Mouse (Mus musculus) brain, embryonic 14.5 days (tissue): ENCODE data around the gene Adamts9.

Experiments
- CTCF ChIP-seq: fragments of 200-500 bp; IDR thresholded peaks from 2 replicates; pipeline ENCODE4 v1.5.1; 2012; ENCODE audit warnings: inconsistent platforms, mild to moderate bottlenecking, moderate library complexity, borderline replicate concordance; ENCODE audit not compliant: insufficient read depth, insufficient read length; ENCODE audit errors: extremely low read depth
- POLR2A ChIP-seq: fragments of 200-500 bp; IDR thresholded peaks from 2 replicates; pipeline ENCODE4 v1.6.1; 2012; ENCODE audit warnings: mild to moderate bottlenecking, inconsistent platforms, borderline replicate concordance; ENCODE audit not compliant: poor library complexity, insufficient read depth, insufficient read length, severe bottlenecking; ENCODE audit errors: extremely low read depth

DNA sequence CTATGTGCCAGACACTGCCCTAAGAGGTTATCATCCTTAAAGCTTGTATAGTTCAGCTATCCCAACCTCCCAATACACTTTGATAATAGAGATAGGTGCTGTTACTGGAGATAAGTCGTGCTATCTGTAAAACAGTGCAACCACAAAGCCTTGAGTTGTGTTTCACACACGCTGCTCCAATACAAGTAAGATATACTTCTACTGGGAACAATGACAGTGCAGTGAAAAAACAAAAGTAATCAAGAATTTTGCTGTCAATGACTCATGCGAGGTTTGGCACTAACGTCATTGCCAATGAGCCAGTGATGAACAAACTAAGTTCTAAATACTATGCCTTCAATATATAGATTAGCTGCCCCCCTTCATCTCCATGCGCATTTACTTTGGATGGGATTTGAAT lies 116.7 kb downstream of the Adamts9 start:
- no peak for TF ChIP-seq CTCF
- no peak for TF ChIP-seq POLR2A
